Mouse (Mus musculus): ENCODE data around the gene Mecom. TPM values are rescaled to one million over a fixed set of nuclear protein-coding genes. Genes with fewer than 3 reads are reported as not detected.

Mecom gene
- polyA plus RNA-seq, 1 experiment = 0.47 TPM

DNA sequence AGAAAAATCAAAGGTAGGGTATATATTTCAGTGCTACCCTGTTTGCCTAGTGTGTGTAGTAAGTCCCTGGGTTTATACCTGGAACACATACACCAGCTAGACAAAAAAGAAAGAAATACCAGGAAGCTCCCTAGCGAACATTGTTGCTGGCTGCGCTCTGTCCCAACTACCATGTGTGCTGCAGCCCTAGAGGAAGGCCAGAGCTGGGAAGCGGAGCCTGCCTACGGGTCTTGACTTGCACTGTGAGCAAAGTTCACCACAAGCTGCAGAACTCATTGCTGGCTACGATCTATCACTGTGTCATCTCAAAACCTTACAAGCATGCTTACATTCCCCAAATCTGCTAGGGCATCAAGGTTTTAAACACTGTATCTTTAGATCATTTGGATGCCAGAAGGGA lies 597.0 kb downstream of the Mecom start:
- 90% methylated on average over 5 of the region's 5 CpGs for whole genome bisulfite sequencing
- H3K36me3 ChIP-seq (ENCODE audit: control insufficient read depth, insufficient read depth, low read length) = no peaks in the 10 kb centered on the region
- H3K27ac ChIP-seq (ENCODE audit: insufficient read depth, low read length) = no peak overlapping the region
- H3K4me3 ChIP-seq (ENCODE audit: extremely low read depth, insufficient read depth, insufficient read length) = no peak overlapping the region
- no peaks in the 10 kb centered on the region for H3K27me3 ChIP-seq (ENCODE audit: control insufficient read depth, insufficient read depth, low read length)
- no peaks in the 10 kb centered on the region for H3K4me1 ChIP-seq (ENCODE audit: control insufficient read depth, insufficient read depth, insufficient read length)
- DNase-seq (ENCODE audit: low read depth in 1 of 2, low spot score in 2 of 2) = no peak
- TF ChIP-seq POLR2A (IDR thresholded peaks at IDR 0.05; ENCODE audit: low read depth, low read length) = no peak
- TF ChIP-seq CTCF (IDR thresholded peaks at IDR 0.05; ENCODE audit: extremely low read depth, insufficient read depth, insufficient read length, insufficient replicate concordance) = no peak

GRCm38 (mm10) chr3:29903596-29904308 lies 644.1 kb downstream of the Mecom start:
- Histone ChIP-seq H3K27ac (ENCODE audit: insufficient read depth, low read length) (no peak overlapping the region), H3K27me3 (ENCODE audit: control insufficient read depth, insufficient read depth, low read length) (no peaks in the 10 kb centered on the region), H3K4me3 (ENCODE audit: extremely low read depth, insufficient read depth, insufficient read length) (no peak overlapping the region), H3K36me3 (ENCODE audit: control insufficient read depth, insufficient read depth, low read length) (no peaks in the 10 kb centered on the region), H3K4me1 (ENCODE audit: control insufficient read depth, insufficient read depth, insufficient read length) (no peaks in the 10 kb centered on the region)
- TF ChIP-seq POLR2A (IDR thresholded peaks at IDR 0.05; ENCODE audit: low read depth, low read length) = no peak
- no peak for TF ChIP-seq CTCF (IDR thresholded peaks at IDR 0.05; ENCODE audit: extremely low read depth, insufficient read depth, insufficient read length, insufficient replicate concordance)
- DNase-seq (ENCODE audit: low read depth in 1 of 2, low spot score in 2 of 2) = no peak
- 85% methylated on average over 11 of the region's 11 CpGs for WGBS

Other genes with a start within 250 kb of the Mecom start
- gene Actrt3, start 51.9 kb upstream of the Mecom start, polyA plus RNA-seq (2012; rRNA removed) = 0.04 TPM in 1 of 2 replicates, not detected in the other
- gene Mynn, start 54.1 kb upstream of the Mecom start, polyA plus RNA-seq (2012; rRNA removed) = 4.7 and 9.8 TPM in 2 replicates
- not detected in 2 replicates for gene Lrriq4, start 96.5 kb upstream of the Mecom start, polyA plus RNA-seq (2012; rRNA removed)
- 0.04 TPM in 1 of 2 replicates, not detected in the other for gene Lrrc34, start 99.9 kb upstream of the Mecom start, polyA plus RNA-seq (2012; rRNA removed)
- not detected in 2 replicates for gene Lrrc31, start 151.8 kb upstream of the Mecom start, polyA plus RNA-seq (2012; rRNA removed)
- gene Samd7, start 198.3 kb upstream of the Mecom start, polyA plus RNA-seq (2012; rRNA removed) = 0.02 TPM in 1 of 2 replicates, not detected in the other
- 5.0 and 6.1 TPM in 2 replicates for gene Sec62, start 244.9 kb upstream of the Mecom start, polyA plus RNA-seq (2012; rRNA removed)